Mouse (Mus musculus) heart, postnatal 36 days (tissue): ENCODE data around the gene Gm4756. TPM values are rescaled to one million over a fixed set of nuclear protein-coding genes. Genes with fewer than 3 reads are reported as not detected.

Experiments
- DNase-seq, 2 experiments: peaks; one replicate each; pipeline ENCODE4 v3.0.0; 2021 to 2022
- intact Hi-C: fragments of 180-260 bp; cut with DNase I; formaldehyde crosslinking; loops from one replicate; pipeline ENCODE4 v1.15.1; 2025
- total RNA-seq, 2 experiments: library from RNA; stranded (reverse); gene quantifications; 2 replicates each; pipeline ENCODE4 v1.2.3; 2021

Gm4756 gene
- total RNA-seq, 2 experiments from 2014 or later: not detected

GRCm38 (mm10) chr12:72533986-72534385 lies 115.5 kb downstream of the Gm4756 start:
- intact Hi-C loops: loop anchor here (10.0 kb wide), 1 partner anchor 449 kb away; the partner anchor contains the start of genes Jkamp and L3hypdh
- DNase-seq: no peak

- intact Hi-C loops: loop anchor here (10.0 kb wide), 1 partner anchor 448 kb away; the partner anchor contains the start of genes Jkamp and L3hypdh
- DNase-seq: no peak
Measured at GRCm38 (mm10) chr12:72532303-72532702, 117.2 kb downstream of the Gm4756 start.

Other genes with a start within 250 kb of the Gm4756 start
- gene Rtn1, start 240.6 kb downstream of the Gm4756 start, total RNA-seq: 1 to 10 TPM; 3.5 to 4.6 TPM
- gene Lrrc9, start 207.8 kb downstream of the Gm4756 start, total RNA-seq: under 1 TPM; 0.19 to 0.28 TPM
- 1 to 10 TPM; 3.3 to 4.2 TPM for gene Pcnx4, start 113.3 kb downstream of the Gm4756 start, total RNA-seq
- 10 to 100 TPM; 76.3 to 80.8 TPM for gene Dhrs7, start 15.2 kb upstream of the Gm4756 start, total RNA-seq
- 100 to 1,000 TPM; 244 to 245 TPM for gene Ppm1a, start 107.8 kb upstream of the Gm4756 start, total RNA-seq